Mouse (Mus musculus): ENCODE measurements around the gene Serpinb1a. TPM values are rescaled to one million over a fixed set of nuclear protein-coding genes. Genes with fewer than 3 reads are reported as not detected.

The Serpinb1a gene
- polyA plus RNA-seq, 1 experiment from 2014 or later: 0.74 TPM

DNA sequence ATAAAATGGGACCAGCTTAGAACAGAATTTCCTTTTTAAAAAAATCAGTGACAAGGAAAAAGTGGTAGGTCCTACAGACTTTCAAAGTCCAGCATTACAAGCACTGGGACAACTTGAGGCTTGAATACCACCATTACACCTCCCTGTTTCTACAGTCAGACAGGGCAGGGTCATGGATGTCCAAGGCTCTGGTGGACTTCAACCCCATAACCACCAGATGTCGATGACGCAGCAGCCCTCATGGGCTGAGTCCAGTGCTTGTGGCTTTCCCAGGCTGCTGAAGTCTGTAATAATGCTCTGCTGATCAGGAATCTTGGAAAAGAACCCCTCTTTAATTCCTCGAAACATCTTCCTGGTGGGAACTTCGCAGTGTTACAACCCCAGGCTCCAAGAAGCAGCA, 1.6 kb upstream of the Serpinb1a start:
- Histone ChIP-seq H3K27me3 (ENCODE audit: control insufficient read depth, insufficient read depth, low read length) (no peaks in the 10 kb centered on the region), H3K36me3 (replicated peaks; ENCODE audit: control insufficient read depth, insufficient read depth, low read depth, low read length) (no peaks in the 10 kb centered on the region), H3K27ac (replicated peaks; ENCODE audit: low read depth, low read length) (no peak overlapping the region), H3K4me3 (ENCODE audit: low read depth, low read length) (no peak overlapping the region), H3K4me1 (ENCODE audit: control insufficient read depth, insufficient read depth, low read length) (no peaks in the 10 kb centered on the region), H3K4me2 (ENCODE audit: low read depth, low read length) (no peak overlapping the region), H3K9ac (replicated peaks; ENCODE audit: low read length) (no peak overlapping the region), H3K9me3 (replicated peaks; ENCODE audit: control insufficient read depth, low read length) (no peaks in the 10 kb centered on the region)
- ATAC-seq (replicated peaks; ENCODE audit: insufficient number of reproducible peaks, low FRiP score, low TSS enrichment, low read depth): no peak
- WGBS: 96% methylated on average over 4 of the region's 4 CpGs
- no peak for DNase-seq (ENCODE audit: low spot score)

DNA sequence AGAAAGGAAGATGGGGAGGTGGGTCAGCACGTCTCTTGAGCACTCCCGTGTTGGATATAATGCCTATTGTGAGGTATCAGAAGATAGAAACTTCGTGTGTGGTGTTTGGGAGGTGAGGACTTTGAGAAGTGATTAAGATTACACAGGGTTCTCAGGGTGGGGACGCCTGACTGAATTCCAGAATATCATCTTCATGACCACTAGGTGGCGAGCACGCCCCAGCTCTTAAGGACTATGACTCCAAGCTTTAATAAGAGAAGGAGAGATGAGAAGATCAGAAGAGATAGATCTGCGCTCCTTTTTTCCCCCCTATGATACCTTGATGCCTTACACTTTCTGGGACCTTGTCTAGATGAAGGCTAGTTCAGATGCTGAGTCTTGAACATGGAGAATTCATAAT, 982 bp upstream of the Serpinb1a start:
- DNase-seq (ENCODE audit: low spot score) (peak; percentile 71), ATAC-seq (replicated peaks; ENCODE audit: insufficient number of reproducible peaks, low FRiP score, low TSS enrichment, low read depth) (no peak)
- H3K4me3 ChIP-seq (ENCODE audit: low read depth, low read length): no peak overlapping the region
- WGBS: 12% methylated on average over 7 of the region's 7 CpGs
- no peak overlapping the region for H3K27ac ChIP-seq (replicated peaks; ENCODE audit: low read depth, low read length)
- H3K4me1 ChIP-seq (ENCODE audit: control insufficient read depth, insufficient read depth, low read length): no peaks in the 10 kb centered on the region
- no peaks in the 10 kb centered on the region for H3K27me3 ChIP-seq (ENCODE audit: control insufficient read depth, insufficient read depth, low read length)
- no peaks in the 10 kb centered on the region for H3K36me3 ChIP-seq (replicated peaks; ENCODE audit: control insufficient read depth, insufficient read depth, low read depth, low read length)
- no peak overlapping the region for H3K4me2 ChIP-seq (ENCODE audit: low read depth, low read length)
- H3K9me3 ChIP-seq (replicated peaks; ENCODE audit: control insufficient read depth, low read length): no peaks in the 10 kb centered on the region
- no peak overlapping the region for H3K9ac ChIP-seq (replicated peaks; ENCODE audit: low read length)

DNA sequence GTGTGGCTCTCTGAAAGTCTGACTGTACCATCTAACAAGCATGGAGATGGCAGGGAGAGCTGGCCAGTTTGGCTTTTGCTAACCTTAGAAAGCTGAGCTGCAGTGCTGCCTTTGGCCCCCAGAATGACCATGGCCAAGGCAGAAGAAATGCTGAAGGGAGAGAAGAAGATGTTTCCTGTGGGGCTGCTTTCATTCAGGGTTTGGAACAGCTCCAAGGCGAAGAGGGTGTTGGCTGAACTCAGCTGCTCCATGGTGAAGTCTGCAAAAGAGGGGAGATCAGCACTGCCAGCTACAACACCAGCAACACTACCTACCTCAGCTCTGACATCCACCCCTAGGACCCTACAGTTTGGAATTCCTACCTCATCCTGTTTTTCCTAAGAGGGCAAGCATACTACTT, 829 bp downstream of the Serpinb1a start:
- Histone ChIP-seq H3K4me3 (ENCODE audit: low read depth, low read length) (no peak overlapping the region), H3K27ac (replicated peaks; ENCODE audit: low read depth, low read length) (no peak overlapping the region), H3K27me3 (ENCODE audit: control insufficient read depth, insufficient read depth, low read length) (no peaks in the 10 kb centered on the region), H3K9me3 (replicated peaks; ENCODE audit: control insufficient read depth, low read length) (no peaks in the 10 kb centered on the region), H3K4me1 (ENCODE audit: control insufficient read depth, insufficient read depth, low read length) (no peaks in the 10 kb centered on the region), H3K36me3 (replicated peaks; ENCODE audit: control insufficient read depth, insufficient read depth, low read depth, low read length) (no peaks in the 10 kb centered on the region), H3K4me2 (ENCODE audit: low read depth, low read length) (no peak overlapping the region), H3K9ac (replicated peaks; ENCODE audit: low read length) (no peak overlapping the region)
- ATAC-seq (replicated peaks; ENCODE audit: insufficient number of reproducible peaks, low FRiP score, low TSS enrichment, low read depth): no peak
- DNase-seq (ENCODE audit: low spot score): no peak
- 68% methylated on average over 1 of the region's 1 CpGs for WGBS

DNA sequence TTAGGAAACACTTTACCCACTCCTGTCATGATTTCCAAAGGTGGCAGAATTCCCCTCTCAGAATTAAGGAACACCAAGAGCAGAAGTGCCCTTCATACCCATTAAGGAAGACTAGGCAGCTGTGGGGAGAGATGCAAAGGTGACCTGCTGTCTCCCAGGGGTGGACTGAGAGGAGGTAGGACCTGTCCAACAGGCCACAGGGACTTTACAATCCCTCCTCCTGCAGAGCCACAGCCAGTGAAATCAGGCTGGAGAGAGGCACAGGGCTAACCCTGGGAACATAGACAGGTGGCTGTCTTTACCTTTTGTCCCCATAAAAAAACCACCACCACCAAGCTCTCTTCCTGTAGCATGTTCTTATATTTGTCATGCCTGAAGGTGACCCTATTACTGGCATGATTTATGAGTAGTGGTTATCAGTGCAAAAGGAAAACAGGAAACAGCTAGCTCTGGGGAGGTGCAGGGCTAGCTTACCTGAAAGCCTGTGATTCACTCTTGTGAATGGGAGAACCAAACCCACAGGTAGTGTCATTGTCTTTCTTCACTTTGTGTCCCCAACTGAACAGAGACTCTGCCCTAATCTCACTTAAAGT, 1.4 kb downstream of the Serpinb1a start:
- H3K27me3 ChIP-seq (ENCODE audit: control insufficient read depth, insufficient read depth, low read length): no peaks in the 10 kb centered on the region
- H3K36me3 ChIP-seq (replicated peaks; ENCODE audit: control insufficient read depth, insufficient read depth, low read depth, low read length): no peaks in the 10 kb centered on the region
- DNase-seq (ENCODE audit: low spot score) (no peak), ATAC-seq (replicated peaks; ENCODE audit: insufficient number of reproducible peaks, low FRiP score, low TSS enrichment, low read depth) (no peak)
- H3K4me1 ChIP-seq (ENCODE audit: control insufficient read depth, insufficient read depth, low read length): no peaks in the 10 kb centered on the region
- H3K4me3 ChIP-seq (ENCODE audit: low read depth, low read length): no peak overlapping the region
- no peak overlapping the region for H3K4me2 ChIP-seq (ENCODE audit: low read depth, low read length)
- H3K9ac ChIP-seq (replicated peaks; ENCODE audit: low read length): no peak overlapping the region
- no peak overlapping the region for H3K27ac ChIP-seq (replicated peaks; ENCODE audit: low read depth, low read length)
- no peaks in the 10 kb centered on the region for H3K9me3 ChIP-seq (replicated peaks; ENCODE audit: control insufficient read depth, low read length)

DNA sequence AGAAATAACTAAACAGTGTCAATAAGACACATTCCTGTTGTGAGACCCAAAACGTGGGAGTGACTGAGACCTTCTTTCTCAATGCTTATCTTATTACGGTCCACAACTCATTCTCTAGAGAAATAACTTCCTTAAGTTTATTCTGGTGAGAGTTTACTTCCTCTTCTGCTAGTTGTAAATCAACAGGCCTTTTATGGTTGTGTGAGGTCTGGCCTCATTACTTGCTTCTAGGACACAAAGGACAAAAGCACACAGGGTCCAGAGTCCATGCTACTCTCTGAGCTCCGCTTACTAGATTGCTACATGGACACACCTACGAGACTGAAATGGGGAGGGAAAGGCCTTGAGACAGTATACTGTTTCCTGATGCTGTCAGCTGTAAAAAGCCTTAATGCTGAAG, 1.9 kb downstream of the Serpinb1a start:
- Histone ChIP-seq H3K27me3 (ENCODE audit: control insufficient read depth, insufficient read depth, low read length) (no peaks in the 10 kb centered on the region), H3K9me3 (replicated peaks; ENCODE audit: control insufficient read depth, low read length) (no peaks in the 10 kb centered on the region), H3K4me3 (ENCODE audit: low read depth, low read length) (no peak overlapping the region), H3K9ac (replicated peaks; ENCODE audit: low read length) (no peak overlapping the region), H3K4me2 (ENCODE audit: low read depth, low read length) (no peak overlapping the region), H3K36me3 (replicated peaks; ENCODE audit: control insufficient read depth, insufficient read depth, low read depth, low read length) (no peaks in the 10 kb centered on the region), H3K4me1 (ENCODE audit: control insufficient read depth, insufficient read depth, low read length) (no peaks in the 10 kb centered on the region), H3K27ac (replicated peaks; ENCODE audit: low read depth, low read length) (no peak overlapping the region)
- DNase-seq (ENCODE audit: low spot score) (no peak), ATAC-seq (replicated peaks; ENCODE audit: insufficient number of reproducible peaks, low FRiP score, low TSS enrichment, low read depth) (no peak)
- 73% methylated on average over 4 of the region's 4 CpGs for WGBS

DNA sequence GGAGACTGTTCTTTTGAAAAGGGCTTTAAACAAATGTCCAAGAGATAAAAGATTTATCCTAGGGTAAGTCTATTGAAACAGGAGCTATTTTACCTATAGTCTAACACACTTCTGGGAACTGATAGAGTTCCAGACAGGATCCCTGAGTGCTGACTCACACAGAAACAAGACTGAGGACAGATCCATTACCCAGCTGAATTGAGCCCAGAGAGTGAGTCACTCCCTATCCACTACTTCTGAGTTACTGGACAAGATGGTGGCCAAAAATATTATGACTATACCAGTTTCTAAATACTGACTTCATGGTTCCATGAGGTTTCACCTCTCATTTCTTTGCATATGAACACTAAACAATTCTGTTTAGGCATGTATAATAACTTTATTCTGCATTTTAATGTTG, 4.8 kb downstream of the Serpinb1a start:
- no peak overlapping the region for H3K27ac ChIP-seq (replicated peaks; ENCODE audit: low read depth, low read length)
- H3K4me2 ChIP-seq (ENCODE audit: low read depth, low read length): no peak overlapping the region
- H3K4me3 ChIP-seq (ENCODE audit: low read depth, low read length): no peak overlapping the region
- H3K9me3 ChIP-seq (replicated peaks; ENCODE audit: control insufficient read depth, low read length): no peaks in the 10 kb centered on the region
- ATAC-seq (replicated peaks; ENCODE audit: insufficient number of reproducible peaks, low FRiP score, low TSS enrichment, low read depth): no peak
- no peak overlapping the region for H3K9ac ChIP-seq (replicated peaks; ENCODE audit: low read length)
- H3K4me1 ChIP-seq (ENCODE audit: control insufficient read depth, insufficient read depth, low read length): no peaks in the 10 kb centered on the region
- no peak for DNase-seq (ENCODE audit: low spot score)
- no peaks in the 10 kb centered on the region for H3K27me3 ChIP-seq (ENCODE audit: control insufficient read depth, insufficient read depth, low read length)
- H3K36me3 ChIP-seq (replicated peaks; ENCODE audit: control insufficient read depth, insufficient read depth, low read depth, low read length): no peaks in the 10 kb centered on the region

DNA sequence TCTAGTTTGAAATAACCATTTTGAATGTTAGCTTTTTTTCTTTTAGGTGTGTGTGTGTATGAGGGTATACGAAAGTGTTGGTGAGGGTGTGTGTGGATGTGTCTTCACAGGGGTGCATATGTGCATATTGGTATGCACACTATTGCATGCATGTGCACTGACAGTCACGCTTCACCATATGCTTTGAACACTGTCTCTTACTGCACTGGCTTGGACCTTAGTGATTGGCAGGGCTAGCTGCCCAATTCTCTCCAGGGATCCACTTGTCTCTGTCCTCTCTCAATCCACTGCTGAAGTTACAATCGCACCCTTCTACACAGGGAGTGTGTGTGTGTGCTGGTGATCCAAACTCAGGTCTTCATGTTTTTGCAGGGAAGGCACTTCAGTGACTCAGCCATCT, 9.6 kb downstream of the Serpinb1a start:
- no peaks in the 10 kb centered on the region for H3K9me3 ChIP-seq (replicated peaks; ENCODE audit: control insufficient read depth, low read length)
- no peak overlapping the region for H3K9ac ChIP-seq (replicated peaks; ENCODE audit: low read length)
- no peak overlapping the region for H3K27ac ChIP-seq (replicated peaks; ENCODE audit: low read depth, low read length)
- 93% methylated on average over 3 of the region's 3 CpGs for WGBS
- ATAC-seq (replicated peaks; ENCODE audit: insufficient number of reproducible peaks, low FRiP score, low TSS enrichment, low read depth) (no peak), DNase-seq (ENCODE audit: low spot score) (no peak)
- no peaks in the 10 kb centered on the region for H3K27me3 ChIP-seq (ENCODE audit: control insufficient read depth, insufficient read depth, low read length)
- no peaks in the 10 kb centered on the region for H3K4me1 ChIP-seq (ENCODE audit: control insufficient read depth, insufficient read depth, low read length)
- H3K36me3 ChIP-seq (replicated peaks; ENCODE audit: control insufficient read depth, insufficient read depth, low read depth, low read length): no peaks in the 10 kb centered on the region
- no peak overlapping the region for H3K4me3 ChIP-seq (ENCODE audit: low read depth, low read length)
- no peak overlapping the region for H3K4me2 ChIP-seq (ENCODE audit: low read depth, low read length)

DNA sequence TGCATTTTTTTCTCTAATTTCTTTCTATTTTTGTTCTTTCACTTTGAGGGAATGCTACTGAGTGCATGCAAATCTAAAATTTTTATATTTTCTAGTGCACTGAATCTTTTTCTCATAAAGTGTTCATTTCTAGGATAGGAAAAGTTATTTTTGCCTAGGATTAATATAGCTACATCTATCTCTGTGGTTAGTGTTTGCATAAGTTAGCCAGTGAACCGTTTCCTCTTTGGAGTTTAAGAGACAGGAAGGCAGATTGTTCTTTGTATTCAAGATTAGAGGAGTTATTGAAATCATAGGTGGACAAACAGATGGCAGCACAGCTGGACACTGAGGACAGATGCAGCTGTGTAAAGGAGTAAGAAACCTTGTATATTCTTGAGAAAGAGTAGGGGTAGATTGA, 11.7 kb downstream of the Serpinb1a start:
- Histone ChIP-seq H3K27ac (replicated peaks; ENCODE audit: low read depth, low read length) (no peak overlapping the region), H3K4me2 (ENCODE audit: low read depth, low read length) (no peak overlapping the region), H3K4me1 (ENCODE audit: control insufficient read depth, insufficient read depth, low read length) (no peaks in the 10 kb centered on the region), H3K9me3 (replicated peaks; ENCODE audit: control insufficient read depth, low read length) (no peaks in the 10 kb centered on the region), H3K9ac (replicated peaks; ENCODE audit: low read length) (no peak overlapping the region), H3K4me3 (ENCODE audit: low read depth, low read length) (no peak overlapping the region), H3K27me3 (ENCODE audit: control insufficient read depth, insufficient read depth, low read length) (no peaks in the 10 kb centered on the region), H3K36me3 (replicated peaks; ENCODE audit: control insufficient read depth, insufficient read depth, low read depth, low read length) (no peaks in the 10 kb centered on the region)
- DNase-seq (ENCODE audit: low spot score) (no peak), ATAC-seq (replicated peaks; ENCODE audit: insufficient number of reproducible peaks, low FRiP score, low TSS enrichment, low read depth) (no peak)
- 56% methylated on average over 1 of the region's 1 CpGs for WGBS

Data from embryonic facial prominence, embryonic 11.5 days (tissue).